Mouse (Mus musculus): ENCODE measurements around the gene Snrnp27.

- no peak for TF ChIP-seq POLR2A (IDR thresholded peaks at IDR 0.05; ENCODE audit: borderline replicate concordance, insufficient read depth, low read length)
- no peak for TF ChIP-seq CTCF (IDR thresholded peaks at IDR 0.05; ENCODE audit: borderline replicate concordance, insufficient read depth, low read depth, low read length)
Observed at GRCm38 (mm10) chr6:86689671-86690070, 5.3 kb upstream of the Snrnp27 start.

Data from cerebellum, adult 2 months (tissue).